Mouse (Mus musculus): ENCODE results near the gene Tbccd1.

- TF ChIP-seq CTCF (IDR thresholded peaks at IDR 0.05; ENCODE audit: low read depth, low read length) (no peak), GATA1 (IDR thresholded peaks at IDR 0.05; ENCODE audit: borderline replicate concordance, low read length) (no peak), GATA2 (IDR thresholded peaks at IDR 0.05; ENCODE audit: borderline replicate concordance, low read depth, low read length) (no peak), POLR2AphosphoS5 (IDR thresholded peaks at IDR 0.05; ENCODE audit: insufficient replicate concordance, low read depth, low read length) (no peak)
These were observed 22.6 kb upstream of the Tbccd1 start for GRCm38 (mm10) chr16:22879945-22880595.

All from G1E (cell line).